Mouse (Mus musculus) heart, embryonic 15.5 days (tissue): ENCODE measurements around the gene Gse1. TPM values are rescaled to one million over a fixed set of nuclear protein-coding genes. Genes with fewer than 3 reads are reported as not detected.
A peak's percentile ranks its signal among the peaks of the same experiment; 100 is the strongest.

Experiments used
- ATAC-seq: fragments of 200-750 bp; cut with Nextera tagmentation; replicated peaks from 2 replicates; pipeline ENCODE4 v1.8.0; 2017; ENCODE audit warnings: low read depth, moderate TSS enrichment; ENCODE audit not compliant: insufficient number of reproducible peaks, insufficient read depth, low FRiP score
- H3K27ac ChIP-seq: fragments of 300-500 bp; sonication (generic); 2 replicates; pipeline ENCODE4 v1.5.1; 2015; ENCODE audit warnings: mild to moderate bottlenecking, inconsistent platforms
- H3K27me3 ChIP-seq: fragments of 300-500 bp; sonication (generic); 2 replicates; pipeline ENCODE4 v1.6.1; 2015; ENCODE audit warnings: inconsistent platforms
- H3K36me3 ChIP-seq: fragments of 300-500 bp; sonication (generic); 2 replicates; pipeline ENCODE4 v1.6.1; 2015; ENCODE audit warnings: mild to moderate bottlenecking, inconsistent platforms
- H3K4me1 ChIP-seq: fragments of 300-500 bp; sonication (generic); replicated peaks from 2 replicates; pipeline ENCODE4 v1.6.1; 2015; ENCODE audit warnings: inconsistent platforms
- H3K4me2 ChIP-seq: fragments of 300-500 bp; sonication (generic); 2 replicates; pipeline ENCODE4 v1.6.1; 2015; ENCODE audit warnings: inconsistent platforms, mild to moderate bottlenecking, moderate library complexity
- H3K4me3 ChIP-seq: fragments of 300-500 bp; sonication (generic); 2 replicates; pipeline ENCODE4 v1.5.1; 2015; ENCODE audit warnings: mild to moderate bottlenecking, inconsistent platforms
- H3K9ac ChIP-seq: fragments of 300-500 bp; sonication (generic); 2 replicates; pipeline ENCODE4 v1.6.1; 2015; ENCODE audit warnings: mild to moderate bottlenecking, inconsistent platforms
- H3K9me3 ChIP-seq: fragments of 300-500 bp; sonication (generic); replicated peaks from 2 replicates; pipeline ENCODE4 v1.6.1; 2016; ENCODE audit warnings: inconsistent platforms
- whole genome bisulfite sequencing: fragments of 180-500 bp; shearing (Covaris S2); methylation state at CpG from one replicate; pipeline ENCODE4 v1.1.7; 2015; ENCODE audit warnings: mixed read lengths; 5-methylcytosine and 5-hydroxymethylcytosine counted together
- polyA plus RNA-seq: library from polyadenylated mRNA; unstranded; fragments of >200 nt; fragmentation: Nextera tagmentation; extraction: Ambion mirVana; gene quantifications from 2 replicates; pipeline ENCODE4 v1.2.1, GENCODE M21; 2015

The Gse1 gene
- polyA plus RNA-seq, 1 experiment from 2014 or later: 8.9 TPM

- Histone ChIP-seq H3K36me3 (no peaks in the 10 kb centered on the region), H3K27ac (no peak overlapping the region), H3K4me3 (no peak overlapping the region), H3K4me1 (peaks cover 98% of the 10 kb centered on the region), H3K9me3 (no peaks in the 10 kb centered on the region), H3K27me3 (no peaks in the 10 kb centered on the region), H3K9ac (no peak overlapping the region), H3K4me2 (no peak overlapping the region)
- 97% methylated on average over 15 of the region's 15 CpGs for WGBS
- ATAC-seq: no peak
Observed at GRCm38 (mm10) chr8:120496478-120496877, 268.2 kb downstream of the Gse1 start.

- H3K4me2 ChIP-seq: peak overlapping the region; percentile 58
Observed at GRCm38 (mm10) chr8:120497503-120497946, 269.3 kb downstream of the Gse1 start.

GRCm38 (mm10) chr8:120498349-120498831, 270.1 kb downstream of the Gse1 start:
- peak overlapping the region; percentile 17 for H3K4me3 ChIP-seq
- 7% methylated on average over 4 of the region's 4 CpGs for WGBS
- no peaks in the 10 kb centered on the region for H3K36me3 ChIP-seq
- H3K27ac ChIP-seq: peak overlapping the region; percentile 82
- H3K9me3 ChIP-seq: no peaks in the 10 kb centered on the region
- H3K4me2 ChIP-seq: peak overlapping the region; percentile 58
- ATAC-seq: peak; percentile 61
- H3K27me3 ChIP-seq: no peaks in the 10 kb centered on the region
- H3K9ac ChIP-seq: peak overlapping the region; percentile 6
- H3K4me1 ChIP-seq: peaks cover 92% of the 10 kb centered on the region

More at GRCm38 (mm10) chr8:120497503-120497946, 269.3 kb downstream of the Gse1 start:
- no peaks in the 10 kb centered on the region for H3K36me3 ChIP-seq
- no peak overlapping the region for H3K4me3 ChIP-seq
- WGBS: 45% methylated on average over 11 of the region's 11 CpGs
- no peak for ATAC-seq
- no peak overlapping the region for H3K9ac ChIP-seq
- no peaks in the 10 kb centered on the region for H3K27me3 ChIP-seq
- H3K4me1 ChIP-seq: peaks cover 92% of the 10 kb centered on the region
- no peaks in the 10 kb centered on the region for H3K9me3 ChIP-seq
- peak overlapping the region; percentile 82 for H3K27ac ChIP-seq

GRCm38 (mm10) chr8:120498926-120499605, 270.8 kb downstream of the Gse1 start:
- 14% methylated on average over 9 of the region's 9 CpGs for WGBS
- Histone ChIP-seq H3K4me3 (peak overlapping the region; percentile 17), H3K4me2 (peak overlapping the region; percentile 58), H3K27ac (peak overlapping the region; percentile 82), H3K4me1 (peaks cover 92% of the 10 kb centered on the region), H3K9me3 (no peaks in the 10 kb centered on the region), H3K27me3 (no peaks in the 10 kb centered on the region), H3K9ac (peak overlapping the region; percentile 6), H3K36me3 (no peaks in the 10 kb centered on the region)
- ATAC-seq: peak; percentile 73

- ATAC-seq: no peak
- Histone ChIP-seq H3K4me3 (no peak overlapping the region), H3K4me1 (peaks cover 92% of the 10 kb centered on the region), H3K4me2 (no peak overlapping the region), H3K9me3 (no peaks in the 10 kb centered on the region), H3K27me3 (no peaks in the 10 kb centered on the region), H3K27ac (no peak overlapping the region), H3K9ac (no peak overlapping the region), H3K36me3 (no peaks in the 10 kb centered on the region)
- WGBS: 81% methylated on average over 8 of the region's 8 CpGs
Observed at GRCm38 (mm10) chr8:120500701-120501261, 272.5 kb downstream of the Gse1 start.

- Histone ChIP-seq H3K27me3 (no peaks in the 10 kb centered on the region), H3K4me3 (no peak overlapping the region), H3K27ac (no peak overlapping the region), H3K9me3 (no peaks in the 10 kb centered on the region), H3K9ac (no peak overlapping the region), H3K4me2 (no peak overlapping the region), H3K4me1 (peaks cover 93% of the 10 kb centered on the region), H3K36me3 (no peaks in the 10 kb centered on the region)
- no peak for ATAC-seq
- WGBS: 82% methylated on average over 5 of the region's 5 CpGs
Observed at GRCm38 (mm10) chr8:120501426-120501825, 273.2 kb downstream of the Gse1 start.

- Histone ChIP-seq H3K27me3 (no peaks in the 10 kb centered on the region), H3K27ac (no peak overlapping the region), H3K4me2 (no peak overlapping the region), H3K36me3 (no peaks in the 10 kb centered on the region), H3K9ac (no peak overlapping the region), H3K4me3 (no peak overlapping the region), H3K4me1 (peaks cover 89% of the 10 kb centered on the region), H3K9me3 (no peaks in the 10 kb centered on the region)
- ATAC-seq: no peak
- 50% methylated on average over 5 of the region's 5 CpGs for WGBS
Observed at GRCm38 (mm10) chr8:120502428-120502827, 274.2 kb downstream of the Gse1 start.

- peak overlapping the region; percentile 25 for H3K4me3 ChIP-seq
- H3K9ac ChIP-seq: peak overlapping the region; percentile 43
- no peaks in the 10 kb centered on the region for H3K36me3 ChIP-seq
- WGBS: 11% methylated on average over 20 of the region's 20 CpGs
- peak overlapping the region; percentile 84 for H3K27ac ChIP-seq
- H3K4me1 ChIP-seq: peaks cover 89% of the 10 kb centered on the region
- peak overlapping the region; percentile 54 for H3K4me2 ChIP-seq
- ATAC-seq: peak; percentile 29
- no peaks in the 10 kb centered on the region for H3K27me3 ChIP-seq
- H3K9me3 ChIP-seq: no peaks in the 10 kb centered on the region
Observed at GRCm38 (mm10) chr8:120504251-120505081, 276.2 kb downstream of the Gse1 start.

- 5% methylated on average over 19 of the region's 19 CpGs for WGBS
- peak overlapping the region; percentile 84 for H3K27ac ChIP-seq
- peaks cover 89% of the 10 kb centered on the region for H3K4me1 ChIP-seq
- H3K27me3 ChIP-seq: no peaks in the 10 kb centered on the region
- ATAC-seq: no peak
- H3K9me3 ChIP-seq: no peaks in the 10 kb centered on the region
- H3K4me3 ChIP-seq: peak overlapping the region; percentile 25
- H3K4me2 ChIP-seq: peak overlapping the region; percentile 54
- peak overlapping the region; percentile 43 for H3K9ac ChIP-seq
- H3K36me3 ChIP-seq: no peaks in the 10 kb centered on the region
Observed at GRCm38 (mm10) chr8:120505082-120505511, 276.8 kb downstream of the Gse1 start.

- Histone ChIP-seq H3K4me3 (peak overlapping the region; percentile 25; the same call in 1 of the 2 replicates), H3K36me3 (no peaks in the 10 kb centered on the region), H3K4me2 (peak overlapping the region; percentile 54), H3K27me3 (no peaks in the 10 kb centered on the region), H3K27ac (peak overlapping the region; percentile 84), H3K4me1 (peaks cover 89% of the 10 kb centered on the region), H3K9ac (peak overlapping the region; percentile 43; the same call in 1 of the 2 replicates), H3K9me3 (no peaks in the 10 kb centered on the region)
- WGBS: 45% methylated on average over 23 of the region's 23 CpGs
- ATAC-seq: no peak
Observed at GRCm38 (mm10) chr8:120505619-120506310, 277.5 kb downstream of the Gse1 start.
